Mouse (Mus musculus) thymus, adult 2 months (tissue): Measurements from ENCODE around the gene A030005K14Rik.

ENCODE experiments used
- CTCF ChIP-seq: fragments of 200-500 bp; IDR thresholded peaks from 2 replicates; pipeline ENCODE4 v1.5.1; 2012; ENCODE audit warnings: mild to moderate bottlenecking, control low read depth, low read length, moderate library complexity, borderline replicate concordance; ENCODE audit not compliant: control insufficient read depth, poor library complexity, insufficient read depth; ENCODE audit errors: extremely low read depth
- POLR2A ChIP-seq: fragments of 200-500 bp; IDR thresholded peaks from 2 replicates; pipeline ENCODE4 v1.6.1; 2012; ENCODE audit warnings: mild to moderate bottlenecking, low read length, control low read depth, moderate library complexity; ENCODE audit not compliant: control insufficient read depth, poor library complexity, insufficient read depth; ENCODE audit errors: extremely low read depth

- TF ChIP-seq POLR2A: no peak
- TF ChIP-seq CTCF: no peak
Observed at GRCm38 (mm10) chr1:83031950-83032349, 27.2 kb downstream of the A030005K14Rik start.
